Mouse (Mus musculus): ENCODE results near the gene Olfr149.
"Not testable (repeated sequence)": the region's sequence is repeated elsewhere in the genome, so short reads cannot be mapped to it uniquely, and the experiment has no call there.

The Olfr149 gene

DNA sequence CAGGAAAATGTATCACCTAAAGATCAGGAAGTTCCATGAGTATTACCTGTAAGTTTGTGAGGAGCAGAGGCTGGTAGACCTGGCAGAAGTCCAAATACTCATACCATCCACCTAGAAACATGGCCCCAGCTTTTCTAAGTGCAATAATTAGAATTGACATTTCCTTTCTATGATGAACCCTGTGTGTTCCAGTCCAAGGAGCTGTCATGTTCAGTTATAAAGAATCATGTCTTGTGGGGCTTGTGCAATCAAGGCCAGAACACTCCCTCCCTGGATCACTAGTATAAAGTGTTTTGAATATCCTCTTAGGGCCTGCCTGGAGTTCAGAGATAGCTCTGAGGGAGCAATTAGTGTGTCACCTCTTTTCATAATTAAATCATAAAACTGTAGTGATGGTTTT lies at the start of gene Olfr149:
TSS of gene Olfr149 (minus strand) at position 101 of the 400 bp plus-strand sequence.
- no peak for DNase-seq (ENCODE audit: low spot score in 2 of 2)

DNA sequence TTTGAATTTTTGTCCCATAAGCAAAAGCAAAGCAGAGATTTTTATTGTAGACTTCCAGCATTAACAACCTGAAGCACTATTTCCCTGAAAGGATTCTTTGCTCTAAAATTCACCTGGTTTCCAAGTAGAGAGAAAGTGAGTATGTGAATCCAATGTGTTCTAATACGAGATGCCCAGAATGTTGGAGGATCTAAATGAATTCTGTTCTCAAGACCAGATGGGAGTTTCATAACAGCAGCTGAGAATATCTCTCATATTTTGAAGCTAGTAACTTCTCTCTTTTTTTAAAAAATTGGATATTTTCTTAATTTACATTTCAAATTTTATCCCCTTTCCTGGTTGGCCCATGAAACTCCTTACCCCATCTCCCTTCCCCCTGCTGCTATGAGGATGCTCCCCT lies 39.5 kb upstream of the Olfr149 start:
- peak in 1 of 2 experiments; percentile 1 for DNase-seq (ENCODE audit: low spot score in 2 of 2)

DNA sequence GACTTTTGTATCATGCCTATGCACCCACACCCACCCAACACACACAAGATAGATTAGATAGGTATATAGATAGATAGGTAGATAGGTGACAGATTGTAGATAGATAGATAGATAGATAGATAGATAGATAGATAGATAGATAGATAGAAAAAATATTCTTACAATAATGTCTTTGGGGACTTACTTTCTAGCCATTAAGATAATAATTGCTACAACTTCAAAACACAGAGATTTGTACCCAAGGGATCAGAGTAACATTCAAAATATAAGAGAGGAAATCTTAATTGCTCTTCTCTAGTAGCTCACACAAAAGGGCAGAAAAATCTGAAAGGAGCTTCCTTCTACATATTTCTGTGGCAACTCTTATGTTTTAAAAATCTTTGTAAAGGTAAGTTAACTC lies 39.0 kb upstream of the Olfr149 start, which contains the start of gene Olfr967:
TSS of gene Olfr967 (plus strand) at position 301 of the 400 bp plus-strand sequence.
- DNase-seq (ENCODE audit: low spot score in 2 of 2): no peak

DNA sequence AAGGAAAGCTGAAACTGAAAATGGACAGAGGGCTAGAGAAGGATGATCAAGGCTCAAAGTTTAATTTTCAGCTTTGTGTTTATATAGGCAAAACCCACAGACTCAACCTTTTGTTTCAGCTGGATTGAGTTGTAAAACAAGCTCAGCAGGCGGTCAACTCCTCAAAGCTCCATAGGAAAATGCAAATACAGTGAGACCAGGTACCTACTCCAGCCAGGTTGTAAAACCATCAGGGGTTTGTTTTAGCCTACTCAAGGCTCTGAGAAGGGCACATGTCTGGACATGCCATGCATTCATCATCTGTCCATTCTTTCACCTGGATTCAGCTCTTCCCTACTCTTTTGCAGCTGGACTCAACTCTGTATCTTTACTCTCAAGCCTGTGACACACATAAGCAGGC lies 33.8 kb upstream of the Olfr149 start:
- no peak for DNase-seq (ENCODE audit: low spot score in 2 of 2)

DNA sequence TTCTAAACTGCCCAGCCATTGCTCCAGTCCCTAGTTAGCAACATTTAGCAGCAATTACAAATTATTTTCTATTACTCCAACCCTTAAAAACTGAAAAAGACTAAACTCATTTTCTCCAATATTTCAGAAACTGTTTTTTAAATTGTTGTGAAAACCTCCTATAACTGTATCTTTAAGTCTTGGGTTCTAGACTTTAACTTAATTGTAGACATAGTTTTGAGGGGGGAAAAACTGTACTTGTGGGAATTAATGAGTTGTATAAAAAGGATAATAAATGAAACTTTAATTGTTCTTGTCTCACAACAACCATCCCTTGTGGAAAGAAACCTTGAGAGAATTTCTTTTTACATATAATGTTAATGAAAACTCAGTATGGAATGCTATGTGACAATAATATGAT lies 23.8 kb upstream of the Olfr149 start, which contains the start of gene Olfr150:
TSS of gene Olfr150 (plus strand) at position 301 of the 400 bp plus-strand sequence.
- no peak for DNase-seq (ENCODE audit: low spot score in 2 of 2)

DNA sequence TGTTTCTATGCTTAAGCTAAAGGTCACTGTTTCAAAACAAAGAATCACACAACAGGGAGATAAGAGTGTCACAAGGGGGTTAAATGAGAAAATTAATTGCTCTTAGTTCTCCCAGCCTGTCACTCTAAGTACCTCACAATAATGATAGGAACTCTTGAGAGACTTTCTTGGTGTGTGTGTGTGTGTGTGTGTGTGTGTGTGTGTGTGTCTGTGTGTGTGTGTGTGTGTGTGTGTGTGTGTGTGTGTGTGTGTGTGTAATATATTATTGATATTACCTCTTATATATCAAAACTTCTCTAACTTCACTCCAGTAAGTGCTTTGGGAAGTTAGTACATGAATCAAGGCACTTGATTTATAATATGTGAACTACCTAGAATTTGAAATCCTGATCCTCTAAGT lies 4.1 kb upstream of the Olfr149 start, which contains the start of gene Olfr965:
TSS of gene Olfr965 (plus strand) at position 301 of the 400 bp plus-strand sequence.
- no peak for DNase-seq (ENCODE audit: low spot score in 2 of 2)

DNA sequence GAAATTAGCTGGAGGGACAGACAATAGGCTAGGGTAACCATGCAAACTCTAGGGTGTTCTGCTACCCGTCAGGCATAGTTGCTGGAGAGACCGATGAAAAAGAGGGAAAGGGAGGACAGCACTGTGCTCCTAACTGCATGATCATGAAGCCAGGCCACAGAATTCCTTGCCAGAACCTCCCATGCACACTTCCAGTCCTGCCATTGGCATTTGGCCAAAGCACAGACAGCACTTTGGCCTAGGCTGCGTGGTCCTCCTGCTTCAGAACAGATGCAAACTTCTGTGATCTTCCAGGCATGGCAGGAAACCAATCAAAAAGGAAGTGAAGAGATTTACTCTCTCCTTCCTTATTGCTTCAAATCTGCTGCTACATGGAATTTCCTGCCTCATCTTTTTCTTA lies 2.0 kb upstream of the Olfr149 start:
- DNase-seq (ENCODE audit: low spot score in 2 of 2): no peak

DNA sequence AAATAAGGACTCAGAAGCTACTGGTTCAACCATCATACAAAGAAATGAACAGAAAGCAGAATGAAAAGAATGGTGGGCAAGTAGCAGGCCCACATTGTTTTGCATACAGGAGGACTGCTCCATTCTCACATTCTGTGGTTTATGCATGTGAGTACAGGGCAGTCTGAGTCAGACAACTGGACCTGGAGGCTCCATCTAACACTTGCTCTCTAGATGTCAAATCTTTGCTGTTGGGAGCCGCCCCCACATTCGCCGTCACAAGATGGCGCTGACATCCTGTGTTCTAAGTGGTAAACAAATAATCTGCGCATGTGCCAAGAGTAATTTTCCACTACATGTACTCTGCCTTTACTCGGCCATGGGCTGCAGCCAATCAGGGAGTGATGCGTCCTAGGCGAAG lies 5.8 kb downstream of the Olfr149 start:
- not testable (repeated sequence) for DNase-seq (ENCODE audit: low spot score in 2 of 2)

DNA sequence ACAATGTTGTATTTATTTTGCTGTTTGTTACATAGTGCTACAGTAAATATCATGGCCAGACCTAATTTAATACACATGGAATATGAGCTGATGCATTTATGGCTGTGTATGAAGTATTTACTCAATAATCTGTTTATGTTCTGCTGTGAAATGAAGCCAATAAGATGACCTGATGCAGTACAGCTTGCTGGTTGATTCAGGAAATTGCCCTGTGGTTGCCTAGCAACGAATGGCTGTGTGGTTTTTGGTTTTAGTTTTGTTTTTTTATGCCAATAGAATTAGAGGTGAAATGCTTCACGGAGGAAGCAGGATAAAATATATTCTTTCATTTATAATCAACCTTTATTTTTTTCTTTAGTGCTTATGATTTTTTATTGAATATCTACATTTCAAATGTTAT lies 27.6 kb downstream of the Olfr149 start:
- no peak for DNase-seq (ENCODE audit: low spot score in 2 of 2)

DNA sequence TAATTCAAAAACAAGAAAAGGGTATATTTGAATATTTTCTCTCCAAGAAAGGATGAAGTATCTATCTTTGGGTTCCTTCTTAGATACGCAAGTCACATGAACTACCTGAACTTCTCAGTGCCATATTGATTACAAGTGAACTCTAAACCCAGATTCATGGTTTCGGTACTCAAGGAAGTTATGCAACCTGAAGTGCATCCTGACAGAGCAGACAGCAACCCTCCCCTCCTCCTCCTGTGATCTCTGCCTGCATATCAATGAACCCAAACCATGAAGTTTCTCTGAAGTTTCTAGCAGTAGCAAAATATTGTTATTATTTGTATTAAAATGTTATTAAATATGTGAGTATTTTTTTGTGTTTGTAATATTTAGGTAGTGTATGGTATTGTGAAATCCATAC lies 28.4 kb downstream of the Olfr149 start:
- no peak for DNase-seq (ENCODE audit: low spot score in 2 of 2)

DNA sequence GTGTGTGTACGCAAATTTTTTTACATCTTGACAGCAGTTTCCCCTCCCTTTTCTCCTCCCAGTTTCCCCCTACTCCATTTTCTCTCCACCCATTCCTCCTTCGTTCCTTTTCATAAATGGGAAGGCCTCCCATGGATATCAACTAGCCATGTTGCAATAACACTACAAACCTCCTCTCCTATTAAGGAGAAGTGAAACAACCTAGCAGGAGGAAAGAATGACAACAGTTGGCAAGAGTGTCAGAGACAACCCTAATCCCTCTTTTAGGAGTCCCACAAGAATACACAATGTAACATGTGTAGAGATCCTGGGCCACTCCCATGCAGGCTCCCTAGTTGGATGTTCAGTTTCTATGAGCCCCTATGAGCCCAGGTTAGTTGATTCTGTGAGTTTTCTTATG lies 32.1 kb downstream of the Olfr149 start:
- DNase-seq (ENCODE audit: low spot score in 2 of 2): no peak

DNA sequence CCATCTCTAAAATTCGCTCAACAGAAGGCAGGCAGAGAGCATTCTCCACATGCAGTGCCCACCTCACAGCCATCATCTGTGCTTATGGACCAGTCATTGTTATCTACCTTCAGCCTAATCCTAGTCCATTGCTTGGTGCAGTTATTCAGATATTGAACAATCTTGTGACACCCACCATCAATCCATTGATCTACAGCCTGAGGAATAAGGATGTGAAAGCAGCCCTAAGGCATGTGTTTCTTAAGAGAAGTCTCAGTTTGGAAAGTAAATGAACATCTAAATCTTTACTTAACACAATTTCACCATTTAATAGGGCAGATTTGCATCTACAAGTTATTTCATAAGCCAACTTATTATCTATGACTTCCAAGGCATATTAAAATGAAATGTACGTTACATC lies 37.2 kb downstream of the Olfr149 start:
- no peak for DNase-seq (ENCODE audit: low spot score in 2 of 2)

DNA sequence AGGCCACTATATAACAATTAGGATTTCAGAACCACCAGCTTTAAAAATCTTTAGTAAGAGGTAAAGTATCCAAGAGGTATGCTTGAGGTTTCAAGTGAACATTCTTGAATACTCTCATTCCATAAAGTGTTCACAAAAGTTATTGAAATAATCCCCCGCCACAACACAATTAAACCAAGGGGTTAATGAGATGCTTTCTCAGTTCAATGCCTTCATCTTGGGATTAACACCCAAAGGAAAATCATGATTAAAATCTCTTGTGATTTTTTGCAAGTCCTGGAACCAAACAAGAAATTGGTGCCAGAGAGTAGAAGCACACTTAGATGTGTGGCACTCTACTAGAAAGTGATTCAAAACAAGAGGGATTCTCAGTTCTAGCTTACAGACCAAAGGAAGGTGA lies 40.0 kb downstream of the Olfr149 start, which contains the start of gene Olfr963:
TSS of gene Olfr963 (plus strand) at position 301 of the 400 bp plus-strand sequence.
- no peak for DNase-seq (ENCODE audit: low spot score in 2 of 2)

DNA sequence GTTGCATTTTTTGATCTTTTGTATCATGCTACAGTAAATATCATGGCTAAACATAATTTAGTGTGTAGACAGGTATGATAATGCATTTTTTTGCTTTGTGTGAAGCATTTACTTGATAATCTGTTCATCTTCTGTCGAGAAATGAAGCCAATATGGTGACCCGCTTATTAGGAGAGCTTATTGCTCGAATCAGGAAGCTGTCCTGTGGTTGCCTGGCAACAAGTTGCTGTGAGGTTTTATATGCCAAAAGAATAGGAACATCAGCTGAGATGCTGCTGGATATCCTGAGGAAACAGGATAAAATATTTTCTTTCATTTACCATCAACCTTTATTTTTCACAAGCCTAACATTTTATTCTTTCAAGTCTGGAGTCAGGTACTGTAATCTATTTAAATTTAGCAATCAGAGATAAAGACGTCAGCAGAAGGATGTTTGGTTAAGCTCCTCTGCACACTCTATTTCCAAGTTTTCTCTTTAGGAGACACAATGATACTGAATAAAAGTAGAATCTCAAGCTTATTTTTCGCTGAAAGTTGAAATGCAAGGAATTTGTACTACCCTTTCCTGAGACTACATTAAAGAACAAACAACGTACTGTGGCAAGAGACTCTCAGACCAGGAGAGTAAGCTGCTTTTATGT lies 52.0 kb downstream of the Olfr149 start:
- DNase-seq (ENCODE audit: low spot score in 2 of 2): no peak
